Mouse (Mus musculus) liver, adult 2 months (tissue): ENCODE data around the gene Mcoln2. TPM values are rescaled to one million over a fixed set of nuclear protein-coding genes. Genes with fewer than 3 reads are reported as not detected.

ENCODE experiments used
- DNase-seq: peaks from one replicate; pipeline ENCODE4 v3.0.0-alpha.2; 2011; ENCODE audit warnings: low read depth, low spot score; ENCODE audit errors: extremely low read depth
- H3K27ac ChIP-seq: fragments of 200-500 bp; replicated peaks from 2 replicates; pipeline ENCODE4 v1.5.1; 2012; ENCODE audit warnings: low read depth, mild to moderate bottlenecking, control low read depth, inconsistent platforms, low read length; ENCODE audit not compliant: insufficient read depth
- H3K27me3 ChIP-seq: fragments of 200-500 bp; 2 replicates; pipeline ENCODE4 v1.6.1; 2012; ENCODE audit warnings: mild to moderate bottlenecking, moderate library complexity, low read length, inconsistent platforms; ENCODE audit not compliant: control insufficient read depth, insufficient read depth
- H3K36me3 ChIP-seq: fragments of 200-500 bp; 2 replicates; pipeline ENCODE4 v1.6.1; 2012; ENCODE audit warnings: low read length, inconsistent platforms; ENCODE audit not compliant: control insufficient read depth, insufficient read depth
- H3K4me1 ChIP-seq: fragments of 200-500 bp; 2 replicates; pipeline ENCODE4 v1.6.1; 2011; ENCODE audit warnings: low read length; ENCODE audit not compliant: control insufficient read depth, insufficient read depth
- H3K4me3 ChIP-seq: fragments of 200-500 bp; 2 replicates; pipeline ENCODE4 v1.5.1; 2011; ENCODE audit warnings: low read depth, mild to moderate bottlenecking, control low read depth, low read length, moderate library complexity; ENCODE audit not compliant: insufficient read depth
- H3K79me2 ChIP-seq: fragments of 200-500 bp; 2 replicates; pipeline ENCODE4 v1.6.1; 2012; ENCODE audit warnings: inconsistent platforms, mild to moderate bottlenecking, low read length, moderate library complexity; ENCODE audit not compliant: control insufficient read depth, insufficient read depth
- H3K9ac ChIP-seq: fragments of 200-500 bp; 2 replicates; pipeline ENCODE4 v1.6.1; 2012; ENCODE audit warnings: low read depth, mild to moderate bottlenecking, control low read depth, inconsistent platforms, low read length
- CTCF ChIP-seq: fragments of 200-500 bp; IDR thresholded peaks from 2 replicates; pipeline ENCODE4 v1.5.1; 2011; ENCODE audit warnings: low read depth, low read length, control low read depth
- POLR2A ChIP-seq: fragments of 200-500 bp; IDR thresholded peaks from 2 replicates; pipeline ENCODE4 v1.6.1; 2011; ENCODE audit warnings: low read length, control low read depth; ENCODE audit not compliant: insufficient read depth; ENCODE audit errors: extremely low read depth
- WGBS: fragments of 180-500 bp; shearing (Covaris S2); methylation state at CpG from one replicate; pipeline ENCODE4 v1.1.7; 2018; 5-methylcytosine and 5-hydroxymethylcytosine counted together
- polyA plus RNA-seq: library from polyadenylated mRNA; depleted of rRNA; stranded (reverse); fragments of >200 nt; gene quantifications from 2 replicates; pipeline ENCODE4 v1.2.3, GENCODE M21; 2012
- total RNA-seq: library from RNA; depleted of rRNA; stranded (reverse); fragments of >200 nt; gene quantifications from 2 replicates; pipeline ENCODE4 v1.2.3, GENCODE M21; 2014

Mcoln2 gene
- total and polyA plus RNA-seq, 2 experiments = 0.15 to 0.55 TPM

DNA sequence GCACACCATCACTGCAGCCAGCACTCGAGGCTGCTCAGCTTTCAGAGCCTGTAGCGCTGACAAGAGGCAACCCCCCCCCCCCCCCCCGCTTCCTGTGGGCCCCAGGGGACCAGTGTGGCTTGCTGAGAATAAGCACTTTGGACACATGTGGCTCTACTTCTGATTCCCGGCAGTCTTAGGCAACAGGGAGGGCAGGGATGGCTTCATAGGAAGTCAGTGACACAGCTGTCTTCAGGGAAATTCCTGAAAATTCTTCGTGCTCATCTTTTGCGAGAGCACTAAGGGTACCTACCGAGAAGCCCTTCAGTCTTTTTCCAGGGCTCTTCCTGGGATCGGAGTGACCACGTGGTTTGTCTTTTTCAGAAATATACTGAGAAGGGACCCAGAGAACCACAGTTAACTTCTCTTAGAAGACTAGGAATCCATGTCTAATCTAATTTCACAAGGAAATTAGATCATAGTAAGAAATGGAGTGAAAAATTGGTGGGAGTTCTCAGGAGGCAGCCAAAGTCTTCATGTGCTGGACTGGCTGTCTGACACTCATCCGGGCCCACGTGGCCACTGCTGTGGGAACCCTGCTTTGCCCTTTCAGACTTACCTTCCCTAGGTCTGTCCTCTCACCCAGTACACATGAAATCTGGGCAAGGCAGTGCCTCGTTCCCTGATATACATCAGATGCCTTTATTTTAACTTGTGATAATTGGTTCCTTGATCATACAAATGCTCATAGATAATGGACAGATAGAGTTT lies 4.4 kb downstream of the Mcoln2 start:
- no peak overlapping the region for H3K9ac ChIP-seq
- H3K79me2 ChIP-seq = no peaks in the 10 kb centered on the region
- TF ChIP-seq POLR2A = no peak
- TF ChIP-seq CTCF = no peak
- H3K4me1 ChIP-seq = peaks cover 4% of the 10 kb centered on the region; the same call in 1 of the 2 replicates
- 60% methylated on average over 12 of the region's 12 CpGs for WGBS
- H3K36me3 ChIP-seq = no peaks in the 10 kb centered on the region
- H3K27ac ChIP-seq = no peak overlapping the region
- H3K4me3 ChIP-seq = no peak overlapping the region
- H3K27me3 ChIP-seq = 0 out of 2 replicates have a peak, but pooled peaks cover 2% of the 10 kb centered on the region
- no peak for DNase-seq

- Histone ChIP-seq H3K4me3 (no peak overlapping the region), H3K79me2 (no peaks in the 10 kb centered on the region), H3K27me3 (no peaks in the 10 kb centered on the region), H3K9ac (no peak overlapping the region), H3K4me1 (no peaks in the 10 kb centered on the region), H3K36me3 (no peaks in the 10 kb centered on the region), H3K27ac (no peak overlapping the region)
- TF ChIP-seq CTCF (no peak), POLR2A (no peak)
- DNase-seq = no peak
- WGBS = 66% methylated on average over 13 of the region's 13 CpGs
These were observed 6.3 kb downstream of the Mcoln2 start for GRCm38 (mm10) chr3:146155628-146156576.

- H3K9ac ChIP-seq = no peak overlapping the region
- TF ChIP-seq CTCF (no peak), POLR2A (no peak)
- no peaks in the 10 kb centered on the region for H3K79me2 ChIP-seq
- DNase-seq = no peak
- H3K27ac ChIP-seq = no peak overlapping the region
- no peaks in the 10 kb centered on the region for H3K27me3 ChIP-seq
- 94% methylated on average over 2 of the region's 2 CpGs for WGBS
- H3K4me1 ChIP-seq = no peaks in the 10 kb centered on the region
- no peaks in the 10 kb centered on the region for H3K36me3 ChIP-seq
- no peak overlapping the region for H3K4me3 ChIP-seq
These were observed 7.2 kb downstream of the Mcoln2 start for GRCm38 (mm10) chr3:146156811-146157210.

DNA sequence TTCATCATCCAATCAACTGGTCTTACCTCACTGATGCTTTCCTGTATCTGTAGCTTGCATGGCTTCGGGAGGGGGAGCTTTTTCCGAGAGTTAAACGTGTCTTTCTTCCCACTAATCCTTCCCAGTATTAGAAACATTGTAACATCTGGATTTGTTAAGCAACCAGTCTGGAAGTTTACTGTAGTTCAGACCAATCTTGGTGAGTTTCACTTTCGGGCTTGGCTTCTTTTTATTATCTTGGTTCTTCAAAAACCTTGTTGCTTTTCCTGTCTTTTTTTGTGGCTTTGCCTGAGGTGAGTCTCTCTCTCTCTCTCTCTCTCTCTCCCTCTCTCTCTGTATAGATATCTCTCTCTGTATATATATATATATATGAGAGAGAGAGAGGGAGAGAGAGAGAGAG lies 8.4 kb downstream of the Mcoln2 start:
- no peak overlapping the region for H3K9ac ChIP-seq
- no peaks in the 10 kb centered on the region for H3K27me3 ChIP-seq
- H3K4me1 ChIP-seq = no peaks in the 10 kb centered on the region
- 80% methylated on average over 4 of the region's 4 CpGs for WGBS
- no peak for DNase-seq
- no peaks in the 10 kb centered on the region for H3K79me2 ChIP-seq
- no peaks in the 10 kb centered on the region for H3K36me3 ChIP-seq
- no peak overlapping the region for H3K4me3 ChIP-seq
- TF ChIP-seq POLR2A (no peak), CTCF (no peak)
- no peak overlapping the region for H3K27ac ChIP-seq

DNA sequence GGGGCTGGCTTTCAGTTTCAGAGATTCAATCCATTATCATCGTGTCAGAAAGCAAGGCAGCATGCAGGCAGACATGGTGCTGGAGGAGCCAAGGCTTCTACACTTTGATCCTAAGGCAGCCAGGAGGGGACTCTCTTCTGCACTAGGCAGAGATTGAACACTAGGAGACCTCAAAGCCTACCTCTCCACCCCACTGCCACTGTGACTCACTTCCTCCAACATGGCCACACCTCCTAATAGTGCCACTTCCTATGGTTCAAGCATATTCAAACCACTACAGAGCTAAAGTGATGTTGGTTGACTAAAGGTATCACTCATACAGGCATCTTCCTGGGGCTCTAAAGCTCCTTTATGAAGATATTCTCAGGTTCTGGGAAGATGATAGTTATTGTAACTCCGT lies 9.7 kb downstream of the Mcoln2 start:
- DNase-seq = no peak
- H3K4me1 ChIP-seq = no peaks in the 10 kb centered on the region
- H3K4me3 ChIP-seq = no peak overlapping the region
- no peaks in the 10 kb centered on the region for H3K27me3 ChIP-seq
- 90% methylated on average over 2 of the region's 2 CpGs for WGBS
- H3K36me3 ChIP-seq = no peaks in the 10 kb centered on the region
- no peak overlapping the region for H3K27ac ChIP-seq
- no peak for TF ChIP-seq CTCF
- no peak for TF ChIP-seq POLR2A
- no peaks in the 10 kb centered on the region for H3K79me2 ChIP-seq
- no peak overlapping the region for H3K9ac ChIP-seq
